Mouse (Mus musculus): ENCODE measurements around the gene Fastkd2. TPM values are rescaled to one million over a fixed set of nuclear protein-coding genes. Genes with fewer than 3 reads are reported as not detected.

The Fastkd2 gene
- total RNA-seq (2023), result 1 to 10 TPM; 6.5 to 7.4 TPM

DNA sequence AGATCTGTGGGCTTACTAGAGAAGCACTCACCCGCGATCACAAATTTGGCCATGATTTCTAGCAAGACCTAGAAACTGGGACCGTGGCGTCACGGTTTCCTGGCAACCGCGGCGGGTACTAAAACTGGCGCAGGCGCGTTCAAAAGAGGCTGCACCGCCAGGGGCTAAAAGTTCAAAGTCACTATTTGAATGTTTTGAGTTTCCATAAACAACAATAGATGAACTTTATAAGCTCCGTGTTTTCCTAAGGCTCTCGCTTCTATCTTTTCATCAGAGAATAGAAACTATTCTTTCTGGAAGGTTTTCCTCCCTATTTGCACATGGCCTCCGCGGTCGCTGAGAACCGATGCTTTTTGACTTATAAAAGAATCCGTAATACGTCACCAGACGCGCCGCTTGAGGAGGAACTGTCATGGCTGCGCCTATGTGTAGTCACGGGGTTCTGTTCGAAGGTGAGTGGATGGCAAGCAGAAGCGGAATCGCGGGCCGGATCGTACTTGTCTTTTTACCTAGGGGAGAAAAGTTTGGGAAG lies at the start of gene Fastkd2, which contains the start of gene Mdh1b:
Fastkd2 (plus strand) TSS at position 375 of the 532 bp plus-strand sequence.
Mdh1b (minus strand) TSS at position 79 of the 532 bp plus-strand sequence.

DNA sequence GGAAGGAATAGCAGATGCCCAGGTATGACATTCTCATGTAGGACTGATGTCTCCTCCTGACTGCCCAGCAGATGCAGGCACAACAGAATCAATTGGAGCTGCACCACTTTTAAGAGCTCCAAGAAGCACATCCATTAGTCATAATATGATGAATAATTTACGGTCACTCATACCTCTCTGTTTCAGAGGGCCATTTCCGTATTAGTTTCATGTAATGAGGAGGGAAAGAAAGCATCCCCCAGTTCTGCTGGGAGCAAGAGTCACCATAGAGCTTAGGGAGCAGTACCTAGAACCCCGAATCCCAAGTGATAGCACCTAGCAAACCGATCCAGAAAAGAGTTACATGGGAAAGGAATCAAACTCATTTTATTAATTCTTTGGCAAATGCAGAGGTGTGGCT lies 43.6 kb upstream of the Fastkd2 start, which contains the start of gene Dytn:
Dytn (minus strand) TSS at position 101 of the 400 bp plus-strand sequence.

DNA sequence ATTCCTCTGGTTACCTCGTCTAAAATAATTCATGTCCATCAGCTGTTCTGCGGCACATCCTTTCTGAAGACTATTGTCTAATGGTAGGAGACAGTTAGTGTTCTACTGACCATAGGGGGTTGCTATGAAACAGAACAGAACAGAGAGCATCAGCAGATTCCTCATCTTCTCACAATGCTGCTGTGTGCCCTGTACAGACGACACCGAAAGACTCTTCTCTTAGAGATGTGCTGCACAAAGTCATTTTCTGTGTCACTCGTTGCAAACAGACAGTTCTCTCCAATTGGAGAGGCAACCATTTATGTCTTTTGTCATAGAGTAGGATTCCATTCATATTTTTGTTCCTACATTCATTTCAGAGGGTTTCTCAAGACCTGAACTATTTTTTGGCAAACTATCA lies 38.8 kb downstream of the Fastkd2 start, which contains the start of gene 4933402D24Rik:
4933402D24Rik (minus strand) TSS at position 101 of the 400 bp plus-strand sequence.

Other genes starting within 250 kb of the Fastkd2 start
- not detected for gene Gm39653, start 114.6 kb upstream of the Fastkd2 start, total RNA-seq (2023)
- not detected for gene Dytn, start 43.7 kb upstream of the Fastkd2 start, total RNA-seq (2023)
- gene Mdh1b, start 296 bp upstream of the Fastkd2 start, total RNA-seq (2023), result not detected
- gene 4933402D24Rik, start 38.7 kb downstream of the Fastkd2 start, total RNA-seq (2023), result not detected

Data from neutrophil, adult 59 days (primary cell).